Mouse (Mus musculus) cerebral cortex, adult 2 months (tissue): ENCODE results near the gene Zfp846.

ENCODE experiments used
- WGBS: fragments of 180-500 bp; shearing (Covaris S2); methylation state at CpG from one replicate; pipeline ENCODE4 v1.1.7; 2018; 5-methylcytosine and 5-hydroxymethylcytosine counted together

Zfp846 gene

GRCm38 (mm10) chr9:20581175-20581634 lies at the start of gene Zfp846:
Gene Zfp846, plus strand, starts transcription at chr9:20581291.
- under 1% methylated on average over 30 of the region's 30 CpGs for whole genome bisulfite sequencing

GRCm38 (mm10) chr9:20534326-20534926 lies 46.7 kb upstream of the Zfp846 start:
- 62% methylated on average over 8 of the region's 8 CpGs for WGBS

- WGBS, result 90% methylated on average over 2 of the region's 2 CpGs
Observed at GRCm38 (mm10) chr9:20536598-20536997, 44.5 kb upstream of the Zfp846 start.

GRCm38 (mm10) chr9:20543496-20543895 lies 37.6 kb upstream of the Zfp846 start:
- 41% methylated on average over 6 of the region's 6 CpGs for WGBS

- WGBS, result 3% methylated on average over 43 of the region's 43 CpGs
Observed at GRCm38 (mm10) chr9:20544070-20544821, 36.8 kb upstream of the Zfp846 start.

GRCm38 (mm10) chr9:20545151-20545550 lies 35.9 kb upstream of the Zfp846 start:
- WGBS, result 22% methylated on average over 8 of the region's 8 CpGs

- 58% methylated on average over 5 of the region's 5 CpGs for WGBS
Observed at GRCm38 (mm10) chr9:20551781-20552275, 29.3 kb upstream of the Zfp846 start.

- 85% methylated on average over 1 of the region's 1 CpGs for WGBS
Observed at GRCm38 (mm10) chr9:20552698-20553097, 28.4 kb upstream of the Zfp846 start.

GRCm38 (mm10) chr9:20562177-20562576 lies 18.9 kb upstream of the Zfp846 start:
- 81% methylated on average over 5 of the region's 5 CpGs for WGBS

GRCm38 (mm10) chr9:20565326-20566030 lies 15.6 kb upstream of the Zfp846 start:
- 78% methylated on average over 3 of the region's 3 CpGs for WGBS

GRCm38 (mm10) chr9:20576591-20576990 lies 4.5 kb upstream of the Zfp846 start:
- 88% methylated on average over 2 of the region's 2 CpGs for WGBS

GRCm38 (mm10) chr9:20601270-20601669 lies 20.2 kb downstream of the Zfp846 start:
- 80% methylated on average over 6 of the region's 6 CpGs for WGBS

- WGBS, result 97% methylated on average over 1 of the region's 1 CpGs
Observed at GRCm38 (mm10) chr9:20606269-20606668, 25.2 kb downstream of the Zfp846 start.

- WGBS, result under 1% methylated on average over 57 of the region's 57 CpGs
Observed at GRCm38 (mm10) chr9:20607100-20607974, 26.2 kb downstream of the Zfp846 start.

GRCm38 (mm10) chr9:20609831-20610464 lies 28.9 kb downstream of the Zfp846 start:
- WGBS, result 76% methylated on average over 5 of the region's 5 CpGs

- 87% methylated on average over 5 of the region's 5 CpGs for WGBS
Observed at GRCm38 (mm10) chr9:20611976-20612375, 30.9 kb downstream of the Zfp846 start.

GRCm38 (mm10) chr9:20616685-20617084 lies 35.6 kb downstream of the Zfp846 start:
- WGBS, result 85% methylated on average over 2 of the region's 2 CpGs

- 83% methylated on average over 2 of the region's 2 CpGs for whole genome bisulfite sequencing
Observed at GRCm38 (mm10) chr9:20631332-20631731, 50.2 kb downstream of the Zfp846 start.

- WGBS, result 92% methylated on average over 8 of the region's 8 CpGs
Observed at GRCm38 (mm10) chr9:20635676-20636075, 54.6 kb downstream of the Zfp846 start.

GRCm38 (mm10) chr9:20636256-20636655 lies 55.2 kb downstream of the Zfp846 start:
- WGBS, result 75% methylated on average over 3 of the region's 3 CpGs

GRCm38 (mm10) chr9:20636790-20637189 lies 55.7 kb downstream of the Zfp846 start:
- 84% methylated on average over 2 of the region's 2 CpGs for WGBS
